Mouse (Mus musculus): ENCODE data around the gene Fhit.

Gene Fhit

GRCm38 (mm10) chr14:10710796-10711311 is 451.0 kb downstream of the Fhit start:
- in situ Hi-C loops (cut with MseI, MboI): no loop called here

- in situ Hi-C loops (cut with MseI, MboI): no loop called here
These were observed 460.1 kb downstream of the Fhit start for GRCm38 (mm10) chr14:10701707-10702106.

- in situ Hi-C loops (cut with MseI, MboI): no loop called here
These were observed 481.8 kb downstream of the Fhit start for GRCm38 (mm10) chr14:10680041-10680440.

- in situ Hi-C loops (cut with MseI, MboI): no loop called here
These were observed 482.2 kb downstream of the Fhit start for GRCm38 (mm10) chr14:10679638-10680037.

- in situ Hi-C loops (cut with MseI, MboI): no loop called here
These were observed 484.2 kb downstream of the Fhit start for GRCm38 (mm10) chr14:10677627-10678026.

GRCm38 (mm10) chr14:10660247-10660646 is 501.6 kb downstream of the Fhit start:
- in situ Hi-C loops (cut with MseI, MboI): no loop called here

GRCm38 (mm10) chr14:10659326-10659725 is 502.5 kb downstream of the Fhit start:
- in situ Hi-C loops (cut with MseI, MboI): no loop called here

GRCm38 (mm10) chr14:10658219-10658618 is 503.6 kb downstream of the Fhit start:
- in situ Hi-C loops (cut with MseI, MboI): no loop called here

GRCm38 (mm10) chr14:10657364-10657763 is 504.5 kb downstream of the Fhit start:
- in situ Hi-C loops (cut with MseI, MboI): no loop called here

GRCm38 (mm10) chr14:10655842-10656241 is 506.0 kb downstream of the Fhit start:
- in situ Hi-C loops (cut with MseI, MboI): no loop called here

- in situ Hi-C loops (cut with MseI, MboI): no loop called here
These were observed 514.0 kb downstream of the Fhit start for GRCm38 (mm10) chr14:10647832-10648231.

GRCm38 (mm10) chr14:10631783-10632182 is 530.1 kb downstream of the Fhit start:
- in situ Hi-C loops (cut with MseI, MboI): no loop called here

- in situ Hi-C loops (cut with MseI, MboI): no loop called here
These were observed 530.9 kb downstream of the Fhit start for GRCm38 (mm10) chr14:10630831-10631360.

GRCm38 (mm10) chr14:10593467-10593866 is 568.4 kb downstream of the Fhit start:
- in situ Hi-C loops (cut with MseI, MboI): no loop called here

- in situ Hi-C loops (cut with MseI, MboI): no loop called here
These were observed 592.8 kb downstream of the Fhit start for GRCm38 (mm10) chr14:10568937-10569552.

GRCm38 (mm10) chr14:10567771-10568170 is 594.1 kb downstream of the Fhit start:
- in situ Hi-C loops (cut with MseI, MboI): no loop called here

- in situ Hi-C loops (cut with MseI, MboI): no loop called here
These were observed 607.1 kb downstream of the Fhit start for GRCm38 (mm10) chr14:10554755-10555154.

- in situ Hi-C loops (cut with MseI, MboI): no loop called here
These were observed 613.2 kb downstream of the Fhit start for GRCm38 (mm10) chr14:10548632-10549031.

GRCm38 (mm10) chr14:10545916-10546315 is 615.9 kb downstream of the Fhit start:
- in situ Hi-C loops (cut with MseI, MboI): no loop called here

- in situ Hi-C loops (cut with MseI, MboI): no loop called here
These were observed 627.0 kb downstream of the Fhit start for GRCm38 (mm10) chr14:10534862-10535261.

- in situ Hi-C loops (cut with MseI, MboI): no loop called here
These were observed 629.9 kb downstream of the Fhit start for GRCm38 (mm10) chr14:10531748-10532500.

- in situ Hi-C loops (cut with MseI, MboI): no loop called here
These were observed 635.0 kb downstream of the Fhit start for GRCm38 (mm10) chr14:10526800-10527199.

- in situ Hi-C loops (cut with MseI, MboI): no loop called here
These were observed 636.0 kb downstream of the Fhit start for GRCm38 (mm10) chr14:10525786-10526185.
